Mouse (Mus musculus): ENCODE measurements around the gene Ppp5c.

- TF ChIP-seq CTCF (IDR thresholded peaks at IDR 0.05 in 2 of 3, conservative IDR thresholded peaks at IDR 0.05 in 1 of 3; ENCODE audit: control insufficient read depth in 1 of 3, insufficient read depth in 1 of 3, low read depth in 2 of 3, low read length in 3 of 3, poor library complexity in 1 of 3, severe bottlenecking in 1 of 3) (no peak), TCF12 (IDR thresholded peaks at IDR 0.05; ENCODE audit: low read depth, low read length) (no peak), BHLHE40 (IDR thresholded peaks at IDR 0.05; ENCODE audit: borderline replicate concordance, low read depth, low read length) (no peak), USF1 (IDR thresholded peaks at IDR 0.05; ENCODE audit: low read depth, low read length) (no peak), POLR2A (IDR thresholded peaks at IDR 0.05; ENCODE audit: control insufficient read depth in 1 of 2, insufficient read depth in 1 of 2, low read depth in 1 of 2, low read length in 2 of 2, poor library complexity in 1 of 2) (no peak), TAL1 (IDR thresholded peaks at IDR 0.05; ENCODE audit: low read length) (no peak), USF2 (IDR thresholded peaks at IDR 0.05; ENCODE audit: borderline replicate concordance in 1 of 2, insufficient read depth in 1 of 2, low read depth in 1 of 2, low read length in 2 of 2) (no peak), POLR2AphosphoS2 (IDR thresholded peaks at IDR 0.05; ENCODE audit: low read length) (no peak), CHD2 (IDR thresholded peaks at IDR 0.05; ENCODE audit: low read length) (no peak), TBP (IDR thresholded peaks at IDR 0.05; ENCODE audit: low read depth, low read length) (no peak)
Measured at GRCm38 (mm10) chr7:17004716-17005115, 23.0 kb downstream of the Ppp5c start.
